Mouse (Mus musculus) forebrain, embryonic 14.5 days (tissue): ENCODE measurements at regions not wholly inside any gene's neighbourhood (a gene's known extent, or its start where the extent isn't known, plus 50 kb on each side); places are given as distances from the start of the nearest gene placed in this dataset.

Experiments
- ATAC-seq: fragments of 200-750 bp; cut with Nextera tagmentation; 2 replicates; pipeline ENCODE4 v1.8.0; 2017; ENCODE audit warnings: mild to moderate bottlenecking, moderate library complexity
- DNase-seq: peaks from one replicate; pipeline ENCODE4 v3.0.0-alpha.2; 2015; ENCODE audit warnings: low spot score
- H3K27ac ChIP-seq: fragments of 300-500 bp; sonication (generic); 2 replicates; pipeline ENCODE4 v1.5.1; 2014; ENCODE audit warnings: low read depth, mild to moderate bottlenecking, control low read depth, low read length, moderate library complexity
- H3K27me3 ChIP-seq: fragments of 300-500 bp; sonication (generic); replicated peaks from 2 replicates; pipeline ENCODE4 v1.6.1; 2014; ENCODE audit warnings: low read length, control low read depth, mixed read lengths; ENCODE audit not compliant: control insufficient read depth, insufficient read depth
- H3K36me3 ChIP-seq: fragments of 300-500 bp; sonication (generic); 2 replicates; pipeline ENCODE4 v1.6.1; 2014; ENCODE audit warnings: low read length, control low read depth; ENCODE audit not compliant: control insufficient read depth, insufficient read depth
- H3K4me1 ChIP-seq: fragments of 300-500 bp; sonication (generic); 2 replicates; pipeline ENCODE4 v1.6.1; 2014; ENCODE audit warnings: antibody characterized with exemption, low read length, control low read depth; ENCODE audit not compliant: control insufficient read depth, insufficient read depth
- H3K4me2 ChIP-seq: fragments of 300-500 bp; sonication (generic); 2 replicates; pipeline ENCODE4 v1.6.1; 2014; ENCODE audit warnings: mild to moderate bottlenecking, control low read depth, low read length
- H3K4me3 ChIP-seq: fragments of 300-500 bp; sonication (generic); 2 replicates; pipeline ENCODE4 v1.5.1; 2014; ENCODE audit warnings: low read depth, low read length, control low read depth
- H3K9ac ChIP-seq: fragments of 300-500 bp; sonication (generic); 2 replicates; pipeline ENCODE4 v1.6.1; 2014; ENCODE audit warnings: mild to moderate bottlenecking, low read length, control low read depth, moderate library complexity
- H3K9me3 ChIP-seq: fragments of 300-500 bp; sonication (generic); replicated peaks from 2 replicates; pipeline ENCODE4 v1.6.1; 2016; ENCODE audit warnings: low read length, control low read depth, mixed read lengths; ENCODE audit not compliant: control insufficient read depth
- WGBS: fragments of 180-500 bp; shearing (Covaris S2); extraction: QIAGEN DNeasy Blood & Tissue Kit; methylation state at CpG from one replicate; pipeline ENCODE4 v1.1.7; 2014; 5-methylcytosine and 5-hydroxymethylcytosine counted together

- Histone ChIP-seq H3K4me3 (no peak overlapping the region), H3K4me2 (no peak overlapping the region), H3K9ac (no peak overlapping the region), H3K27me3 (no peaks in the 10 kb centered on the region), H3K27ac (no peak overlapping the region), H3K9me3 (no peaks in the 10 kb centered on the region), H3K36me3 (no peaks in the 10 kb centered on the region), H3K4me1 (no peaks in the 10 kb centered on the region)
- ATAC-seq = no peak
- WGBS = 85% methylated on average over 5 of the region's 5 CpGs
- no peak for DNase-seq
These were observed 304.2 kb downstream of the 4933412E24Rik start for GRCm38 (mm10) chr15:59712077-59712752.

GRCm38 (mm10) chr15:59709925-59710324 lies 306.5 kb downstream of the 4933412E24Rik start:
- Histone ChIP-seq H3K9me3 (no peaks in the 10 kb centered on the region), H3K4me3 (no peak overlapping the region), H3K4me2 (no peak overlapping the region), H3K27ac (no peak overlapping the region), H3K4me1 (no peaks in the 10 kb centered on the region), H3K36me3 (no peaks in the 10 kb centered on the region), H3K27me3 (no peaks in the 10 kb centered on the region), H3K9ac (no peak overlapping the region)
- ATAC-seq (no peak), DNase-seq (no peak)
- WGBS = 80% methylated on average over 2 of the region's 2 CpGs

DNA sequence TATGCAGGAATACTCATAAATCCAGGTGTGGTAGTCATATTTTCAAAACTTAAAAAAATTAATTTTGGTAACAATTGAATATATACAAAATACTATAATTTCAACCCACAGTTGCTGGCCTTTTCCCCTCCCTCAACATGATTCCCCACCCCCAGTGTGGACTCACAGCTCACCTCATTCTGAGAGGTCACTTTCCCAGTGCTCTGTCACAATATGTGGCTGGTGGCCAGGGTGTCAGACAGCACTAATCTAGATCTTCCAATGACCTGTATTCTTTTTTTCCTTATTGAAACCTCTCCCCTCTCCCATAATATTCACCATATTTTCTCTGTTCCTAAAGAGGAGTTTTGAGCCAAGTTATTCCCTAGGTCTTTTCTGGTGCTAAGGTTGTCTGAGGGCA lies 308.0 kb downstream of the 4933412E24Rik start:
- no peak for ATAC-seq
- Histone ChIP-seq H3K36me3 (no peaks in the 10 kb centered on the region), H3K4me1 (no peaks in the 10 kb centered on the region), H3K9me3 (no peaks in the 10 kb centered on the region), H3K9ac (no peak overlapping the region), H3K27ac (no peak overlapping the region), H3K4me2 (no peak overlapping the region), H3K27me3 (no peaks in the 10 kb centered on the region), H3K4me3 (no peak overlapping the region)
- no peak for DNase-seq

DNA sequence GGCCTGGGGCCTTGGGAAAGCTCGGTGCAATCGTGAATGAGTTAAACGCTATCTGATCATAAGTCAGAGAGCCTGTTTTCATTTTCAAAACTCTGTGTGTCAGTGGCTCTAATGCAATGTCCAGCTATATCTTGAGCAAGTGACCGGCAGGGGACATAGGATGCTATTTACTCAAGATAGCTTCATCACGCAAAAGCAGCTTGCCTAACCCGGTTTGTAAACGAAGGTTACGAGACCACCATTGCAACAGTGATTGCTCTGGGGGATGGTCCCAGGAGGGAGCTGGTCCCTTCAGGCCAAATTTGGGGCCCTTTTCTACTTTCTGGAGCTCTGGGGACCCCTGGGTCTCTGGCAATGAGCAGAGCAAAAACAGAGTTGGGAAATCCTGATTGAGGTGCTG lies 309.3 kb downstream of the 4933412E24Rik start:
- H3K36me3 ChIP-seq = no peaks in the 10 kb centered on the region
- ATAC-seq (no peak), DNase-seq (no peak)
- 93% methylated on average over 8 of the region's 8 CpGs for WGBS
- H3K4me2 ChIP-seq = no peak overlapping the region
- H3K4me3 ChIP-seq = no peak overlapping the region
- H3K27ac ChIP-seq = no peak overlapping the region
- no peak overlapping the region for H3K9ac ChIP-seq
- H3K4me1 ChIP-seq = no peaks in the 10 kb centered on the region
- no peaks in the 10 kb centered on the region for H3K27me3 ChIP-seq
- no peaks in the 10 kb centered on the region for H3K9me3 ChIP-seq
